Mouse (Mus musculus) spleen, adult 2 months (tissue): ENCODE measurements around the gene Cltrn.

Experiments
- CTCF ChIP-seq: fragments of 200-500 bp; IDR thresholded peaks from 2 replicates; pipeline ENCODE4 v1.5.1; 2011; ENCODE audit warnings: mild to moderate bottlenecking, inconsistent platforms; ENCODE audit not compliant: insufficient read depth, insufficient read length, insufficient replicate concordance; ENCODE audit errors: extremely low read depth
- POLR2A ChIP-seq: fragments of 200-500 bp; IDR thresholded peaks from 2 replicates; pipeline ENCODE4 v1.6.1; 2011; ENCODE audit warnings: low read depth, low read length, inconsistent platforms

- TF ChIP-seq CTCF (no peak), POLR2A (no peak)
Measured at GRCm38 (mm10) chrX:164095838-164096237, 7.2 kb downstream of the Cltrn start.
